Mouse (Mus musculus) ovary, adult 18-20 months (tissue): ENCODE measurements around the gene Cactin.

Experiments used
- DNase-seq: peaks from one replicate; pipeline ENCODE4 v3.0.0; 2022; ENCODE audit warnings: low spot score, mixed read lengths

The Cactin gene

GRCm38 (mm10) chr10:81342686-81343505, 22.0 kb downstream of the Cactin start, which contains the start of gene Gipc3:
Gipc3 (minus strand) TSS chr10:81343266.
- DNase-seq = no peak

- DNase-seq = no peak
Measured at GRCm38 (mm10) chr10:81344421-81345161, 23.7 kb downstream of the Cactin start.

GRCm38 (mm10) chr10:81345162-81345534, 24.2 kb downstream of the Cactin start:
- DNase-seq = no peak

- DNase-seq = peak; percentile 62
Measured at GRCm38 (mm10) chr10:81346453-81347067, 25.7 kb downstream of the Cactin start.

- no peak for DNase-seq
Measured at GRCm38 (mm10) chr10:81349146-81349545, 28.2 kb downstream of the Cactin start.

GRCm38 (mm10) chr10:81349961-81350350, 29.1 kb downstream of the Cactin start:
- no peak for DNase-seq

- DNase-seq = peak; percentile 99
Measured at GRCm38 (mm10) chr10:81350351-81351063, 29.6 kb downstream of the Cactin start, which contains the start of gene Hmg20b. Hmg20b (minus strand) TSS chr10:81350480.

- DNase-seq = no peak
Measured at GRCm38 (mm10) chr10:81351678-81352291, 30.9 kb downstream of the Cactin start.

- DNase-seq = no peak
Measured at GRCm38 (mm10) chr10:81354738-81355477, 34.0 kb downstream of the Cactin start.

GRCm38 (mm10) chr10:81355533-81355932, 34.6 kb downstream of the Cactin start:
- DNase-seq = no peak

GRCm38 (mm10) chr10:81356352-81356990, 35.6 kb downstream of the Cactin start:
- no peak for DNase-seq

GRCm38 (mm10) chr10:81356991-81357844, 36.3 kb downstream of the Cactin start, which contains the start of gene Mfsd12:
Mfsd12 (plus strand) TSS chr10:81357491.
- peak; percentile 84 for DNase-seq

GRCm38 (mm10) chr10:81358209-81358608, 37.3 kb downstream of the Cactin start:
- no peak for DNase-seq

GRCm38 (mm10) chr10:81358841-81359240, 37.9 kb downstream of the Cactin start:
- DNase-seq = no peak

- no peak for DNase-seq
Measured at GRCm38 (mm10) chr10:81360721-81361120, 39.8 kb downstream of the Cactin start.

GRCm38 (mm10) chr10:81362336-81362949, 41.5 kb downstream of the Cactin start:
- no peak for DNase-seq

- no peak for DNase-seq
Measured at GRCm38 (mm10) chr10:81363436-81364346, 42.8 kb downstream of the Cactin start.

- no peak for DNase-seq
Measured at GRCm38 (mm10) chr10:81364666-81365065, 43.8 kb downstream of the Cactin start.
